Mouse (Mus musculus) brown adipose tissue, adult 24 weeks (tissue): ENCODE data around the gene Mapk12. TPM values are rescaled to one million over a fixed set of nuclear protein-coding genes. Genes with fewer than 3 reads are reported as not detected.
A peak's percentile ranks its signal among the peaks of the same experiment; 100 is the strongest.

Experiments used
- H3K27ac ChIP-seq: fragments of 200-500 bp; replicated peaks from 2 replicates; pipeline ENCODE4 v1.5.1; 2012; ENCODE audit warnings: low read depth, mild to moderate bottlenecking, low read length
- H3K4me1 ChIP-seq: fragments of 200-500 bp; 2 replicates; pipeline ENCODE4 v1.6.1; 2012; ENCODE audit warnings: low read length, mixed read lengths; ENCODE audit not compliant: control insufficient read depth, insufficient read depth, insufficient read length
- H3K4me3 ChIP-seq: fragments of 200-500 bp; 2 replicates; pipeline ENCODE4 v1.5.1; 2012; ENCODE audit warnings: low read depth, mild to moderate bottlenecking, low read length, moderate library complexity; ENCODE audit not compliant: insufficient read depth
- polyA plus RNA-seq: library from polyadenylated mRNA; stranded (reverse); fragments of >200 nt; gene quantifications from 2 replicates; pipeline ENCODE4 v1.2.4, GENCODE M21; 2012; ENCODE audit not compliant: missing spikeins, insufficient read depth, insufficient read length

The Mapk12 gene
- 6.6 and 7.5 TPM in 2 replicates for polyA plus RNA-seq

DNA sequence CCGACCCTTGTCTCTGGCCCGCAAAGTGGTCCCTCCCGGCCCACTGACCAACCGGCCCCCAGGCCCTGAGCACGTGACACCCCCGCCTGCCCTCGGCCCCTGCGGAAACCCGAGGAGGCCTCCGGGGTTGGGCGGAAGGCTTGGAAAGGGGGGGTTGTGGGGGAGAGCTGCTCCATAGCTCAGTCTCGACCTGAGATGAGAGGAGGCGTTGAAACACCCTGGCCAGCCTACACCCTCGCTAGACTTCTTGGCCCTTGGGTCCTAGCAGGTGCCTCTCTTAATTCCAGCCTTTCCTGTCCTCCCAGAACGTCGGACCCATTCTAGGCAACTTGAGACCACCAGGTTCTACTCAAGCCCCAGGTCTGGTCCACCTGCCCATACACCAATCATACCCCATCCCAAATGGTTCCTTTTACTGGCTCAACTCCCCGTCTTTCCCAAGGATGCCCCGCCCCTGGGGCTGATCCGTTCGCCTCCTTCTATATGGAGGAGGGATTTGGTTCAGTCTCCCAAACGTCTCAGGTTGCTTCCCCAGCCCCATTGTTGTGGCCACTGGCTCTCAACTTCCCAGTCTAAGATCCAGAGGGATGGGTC lies at the start of gene Mapk12:
Gene Mapk12, minus strand, starts transcription at position 45 of the 594 bp plus-strand sequence.
- H3K4me3 ChIP-seq: peak within 1 kb of the TSS; percentile 70
- H3K4me1 ChIP-seq: peaks cover 24% of the 10 kb centered on the region
- H3K27ac ChIP-seq: peak within 1 kb of the TSS; percentile 82

- Histone ChIP-seq H3K4me3 (no peak overlapping the region), H3K27ac (no peak overlapping the region)
Observed at GRCm38 (mm10) chr15:89184937-89185227, 44.4 kb upstream of the Mapk12 start.

DNA sequence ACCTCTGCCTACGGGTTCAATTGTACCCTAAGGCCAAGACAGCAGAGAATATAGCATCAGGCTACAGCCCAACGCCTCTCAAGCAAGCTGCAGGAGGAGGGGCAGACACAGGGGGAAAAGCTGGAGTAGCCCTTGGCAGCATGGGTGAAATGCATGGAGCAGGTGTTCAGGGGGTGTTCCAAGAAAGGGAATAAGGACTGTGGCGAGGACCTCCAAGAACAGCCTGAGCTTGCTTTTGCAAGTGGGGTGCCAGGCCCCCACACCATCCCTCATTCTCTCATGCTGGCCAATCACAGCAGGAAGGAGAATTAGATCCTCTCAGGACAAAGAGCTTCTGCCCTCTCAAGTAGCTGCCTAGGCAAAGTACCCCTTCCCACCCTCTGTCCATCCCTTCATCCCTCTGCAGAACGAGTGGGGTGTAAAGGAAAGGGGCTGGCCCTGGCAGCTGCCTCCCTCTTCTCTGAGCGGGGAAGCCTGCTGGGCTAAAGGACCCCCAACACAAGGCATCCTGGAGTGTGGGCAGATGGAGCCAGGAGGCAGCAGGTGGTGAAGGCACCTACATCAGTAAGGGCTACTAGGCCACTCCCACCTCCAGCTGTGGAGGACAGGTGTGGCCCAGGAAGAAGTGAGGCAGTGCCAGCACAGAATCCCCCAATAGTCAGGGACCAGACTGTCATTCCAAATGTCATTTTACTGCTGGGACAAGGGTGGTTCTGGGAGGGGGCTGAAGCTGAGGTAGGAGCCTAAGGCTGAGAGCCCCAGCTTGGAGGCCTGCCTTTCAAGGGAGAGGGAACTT lies 43.8 kb upstream of the Mapk12 start:
- H3K27ac ChIP-seq: no peak overlapping the region
- H3K4me3 ChIP-seq: no peak overlapping the region
- 0 out of 2 replicates have a peak, but pooled peaks cover 4% of the 10 kb centered on the region for H3K4me1 ChIP-seq

More at GRCm38 (mm10) chr15:89184937-89185227, 44.4 kb upstream of the Mapk12 start:
- 0 out of 2 replicates have a peak, but pooled peaks cover 4% of the 10 kb centered on the region for H3K4me1 ChIP-seq

- H3K4me3 ChIP-seq: no peak overlapping the region
- no peak overlapping the region for H3K27ac ChIP-seq
- H3K4me1 ChIP-seq: peaks cover 8% of the 10 kb centered on the region; the same call in 1 of the 2 replicates
Observed at GRCm38 (mm10) chr15:89182842-89183241, 42.3 kb upstream of the Mapk12 start.

- H3K4me1 ChIP-seq: peaks cover 9% of the 10 kb centered on the region
- H3K4me3 ChIP-seq: no peak overlapping the region
- H3K27ac ChIP-seq: 0 out of 2 replicates have a peak overlapping the region, but pooled peaks have one; percentile 11
Observed at GRCm38 (mm10) chr15:89182328-89182741, 41.8 kb upstream of the Mapk12 start.

DNA sequence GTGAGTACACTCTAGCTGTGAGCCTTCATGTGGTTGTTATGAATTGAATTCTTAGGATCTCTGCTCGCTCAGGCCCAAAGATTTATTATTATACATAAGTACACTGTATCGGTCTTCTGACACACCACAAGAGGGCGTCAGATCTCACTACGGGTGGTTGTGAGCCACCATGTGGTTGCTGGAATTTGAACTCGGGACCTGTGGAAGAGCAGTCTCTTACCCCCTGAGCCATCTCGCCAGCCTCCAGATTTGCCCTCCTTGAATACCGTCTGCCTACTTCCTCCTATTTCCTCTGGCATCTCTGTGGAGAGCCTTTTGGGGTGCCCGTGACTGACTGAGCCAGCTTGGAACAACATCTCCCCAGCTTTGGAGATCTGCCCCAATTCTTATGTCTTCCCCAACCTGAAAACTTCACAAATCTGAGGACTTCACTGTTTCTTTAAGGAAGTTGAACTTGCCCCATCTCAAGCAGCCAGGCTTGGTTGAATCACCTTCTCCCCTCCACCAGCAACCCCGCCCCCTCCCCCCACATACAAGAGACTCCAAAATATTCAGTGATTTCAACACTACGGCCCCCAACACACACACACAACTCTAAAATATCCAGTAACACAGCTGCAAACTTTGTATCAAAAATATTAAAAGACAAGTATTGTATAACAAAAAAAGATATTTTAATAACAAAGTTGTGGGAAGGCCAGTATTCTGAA lies 41.2 kb upstream of the Mapk12 start:
- Histone ChIP-seq H3K27ac (no peak overlapping the region), H3K4me3 (no peak overlapping the region), H3K4me1 (peaks cover 15% of the 10 kb centered on the region)

GRCm38 (mm10) chr15:89180571-89181229 lies 40.2 kb upstream of the Mapk12 start, which contains the start of gene Plxnb2:
TSS of gene Plxnb2 (minus strand) at chr15:89180788.
- Histone ChIP-seq H3K27ac (peak within 1 kb of the TSS; percentile 53), H3K4me3 (peak within 1 kb of the TSS; percentile 61), H3K4me1 (peaks cover 17% of the 10 kb centered on the region)

- Histone ChIP-seq H3K4me1 (peaks cover 17% of the 10 kb centered on the region), H3K27ac (peak overlapping the region; percentile 53), H3K4me3 (peak overlapping the region; percentile 61)
Observed at GRCm38 (mm10) chr15:89180081-89180541, 39.6 kb upstream of the Mapk12 start.

GRCm38 (mm10) chr15:89179630-89179964 lies 39.1 kb upstream of the Mapk12 start:
- H3K4me1 ChIP-seq: peaks cover 17% of the 10 kb centered on the region
- H3K4me3 ChIP-seq: peak overlapping the region; percentile 61
- H3K27ac ChIP-seq: peak overlapping the region; percentile 53

DNA sequence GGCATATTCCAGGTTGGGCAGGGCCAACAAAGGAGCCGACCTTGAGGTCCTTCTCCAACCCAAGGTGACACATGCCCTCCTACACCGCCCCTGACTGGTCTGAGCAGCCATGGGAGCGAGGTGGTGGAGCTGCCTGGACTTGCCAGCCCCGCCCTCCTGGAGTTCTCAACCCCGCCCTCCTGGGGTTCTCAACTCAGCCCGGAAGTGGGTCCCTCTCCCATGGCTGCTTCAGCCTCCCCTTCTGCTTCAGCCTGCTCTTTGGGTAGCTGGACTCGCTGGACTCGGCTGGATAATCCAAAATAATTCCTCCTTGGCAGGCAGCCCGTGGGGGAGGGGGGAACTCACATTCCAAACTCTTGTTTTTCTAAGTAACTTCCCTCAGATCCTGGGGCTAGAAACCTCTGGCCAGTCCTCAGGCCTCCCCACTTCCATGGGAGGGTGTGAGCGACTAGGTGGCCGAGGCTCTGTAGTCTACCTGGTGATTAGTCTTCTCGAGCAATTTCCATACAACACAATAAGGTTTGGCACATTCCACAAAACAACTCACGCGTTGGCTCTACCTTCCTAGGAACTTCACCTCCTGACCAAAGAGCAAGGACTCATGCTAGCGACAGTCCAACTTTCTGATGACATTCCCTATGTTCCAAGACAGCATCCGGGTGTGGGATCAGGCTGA lies 38.6 kb upstream of the Mapk12 start:
- Histone ChIP-seq H3K4me3 (peak overlapping the region; percentile 61), H3K27ac (peak overlapping the region; percentile 53), H3K4me1 (peaks cover 17% of the 10 kb centered on the region)

- Histone ChIP-seq H3K4me1 (peaks cover 17% of the 10 kb centered on the region), H3K27ac (peak overlapping the region; percentile 53), H3K4me3 (peak overlapping the region; percentile 61; the same call in 1 of the 2 replicates)
Observed at GRCm38 (mm10) chr15:89178260-89178860, 37.9 kb upstream of the Mapk12 start.

DNA sequence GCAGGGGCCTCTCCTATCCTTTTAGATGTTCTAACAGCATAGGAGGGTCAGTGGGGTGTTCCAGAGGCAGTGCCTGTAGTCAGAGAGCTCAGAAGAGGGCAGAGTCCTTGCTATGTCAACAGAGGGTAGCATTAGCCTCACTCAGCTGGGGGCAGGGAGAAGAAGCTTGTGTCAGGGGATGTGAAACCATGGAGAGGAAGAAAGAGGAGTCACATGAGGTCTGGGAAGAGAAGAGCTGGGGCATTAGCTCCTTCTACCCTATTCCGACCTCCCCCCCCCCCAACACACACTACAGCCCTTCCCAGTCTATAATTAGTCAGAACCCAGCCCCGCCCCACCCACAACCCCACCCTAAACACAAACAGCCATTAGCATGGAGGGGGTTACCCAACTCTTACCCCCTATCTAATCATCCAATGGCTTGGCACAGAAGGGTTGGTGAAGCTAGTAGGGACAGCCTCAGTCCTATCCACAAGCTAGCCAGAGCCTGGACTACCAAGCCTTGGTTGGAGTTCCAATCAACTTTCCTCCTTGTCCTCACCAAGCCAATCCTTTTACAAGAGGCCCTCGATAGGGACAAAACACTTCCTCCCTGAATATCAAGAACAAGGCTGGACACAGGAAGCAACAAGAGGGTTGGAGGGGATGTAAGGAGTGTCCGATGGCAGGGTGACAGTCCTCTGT lies 37.2 kb upstream of the Mapk12 start:
- Histone ChIP-seq H3K4me3 (no peak overlapping the region), H3K4me1 (peaks cover 17% of the 10 kb centered on the region), H3K27ac (peak overlapping the region; percentile 80)

DNA sequence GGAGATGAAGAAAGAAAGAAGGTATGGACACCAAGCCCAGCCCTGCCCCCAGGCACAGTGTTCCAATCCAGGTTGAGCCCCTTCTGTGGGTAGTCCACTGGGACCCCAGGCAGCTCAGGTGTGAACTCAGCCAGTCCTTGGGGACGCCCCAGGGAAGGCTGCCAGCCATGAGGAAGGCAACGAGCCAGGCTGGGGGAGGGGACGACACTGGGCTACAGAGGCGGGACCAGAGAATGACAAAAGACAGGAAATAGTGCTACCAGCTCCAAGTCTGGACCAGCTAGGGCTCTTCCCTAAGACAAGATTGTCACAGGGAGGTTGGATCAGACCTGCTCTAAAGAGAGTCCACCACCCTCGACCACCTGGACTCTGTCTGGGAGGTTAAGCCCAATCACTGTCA lies 36.6 kb upstream of the Mapk12 start:
- peaks cover 14% of the 10 kb centered on the region for H3K4me1 ChIP-seq
- no peak overlapping the region for H3K4me3 ChIP-seq

More for the DNA sequence above, 36.6 kb upstream of the Mapk12 start:
- H3K27ac ChIP-seq: peak overlapping the region; percentile 80
